Mouse (Mus musculus) midbrain, embryonic 11.5 days (tissue): ENCODE data around the gene Dazap1. TPM values are rescaled to one million over a fixed set of nuclear protein-coding genes. Genes with fewer than 3 reads are reported as not detected.

Experiments used
- ATAC-seq: fragments of 200-750 bp; cut with Nextera tagmentation; 2 replicates; pipeline ENCODE4 v1.8.0; 2017; ENCODE audit warnings: moderate TSS enrichment, moderate library complexity; ENCODE audit not compliant: low FRiP score
- DNase-seq: peaks from one replicate; pipeline ENCODE4 v3.0.0; 2015; ENCODE audit warnings: low spot score; ENCODE audit errors: missing footprints
- H3K27ac ChIP-seq: fragments of 300-500 bp; sonication (generic); 2 replicates; pipeline ENCODE4 v1.5.1; 2014; ENCODE audit warnings: low read depth, low read length
- H3K27me3 ChIP-seq: fragments of 300-500 bp; sonication (generic); 2 replicates; pipeline ENCODE4 v1.6.1; 2014; ENCODE audit warnings: mild to moderate bottlenecking, low read length, moderate library complexity, mixed read lengths; ENCODE audit not compliant: control insufficient read depth, insufficient read depth
- H3K36me3 ChIP-seq: fragments of 300-500 bp; sonication (generic); 2 replicates; pipeline ENCODE4 v1.6.1; 2014; ENCODE audit warnings: mild to moderate bottlenecking, low read length, moderate library complexity, mixed read lengths; ENCODE audit not compliant: control insufficient read depth, insufficient read depth
- H3K4me1 ChIP-seq: fragments of 300-500 bp; sonication (generic); 2 replicates; pipeline ENCODE4 v1.6.1; 2014; ENCODE audit warnings: low read length; ENCODE audit not compliant: control insufficient read depth, insufficient read depth
- H3K4me2 ChIP-seq: fragments of 300-500 bp; sonication (generic); 2 replicates; pipeline ENCODE4 v1.6.1; 2014; ENCODE audit warnings: mild to moderate bottlenecking, moderate library complexity
- H3K4me3 ChIP-seq: fragments of 300-500 bp; sonication (generic); 2 replicates; pipeline ENCODE4 v1.5.1; 2014; ENCODE audit warnings: low read depth, low read length
- H3K9ac ChIP-seq: fragments of 300-500 bp; sonication (generic); 2 replicates; pipeline ENCODE4 v1.6.1; 2014; ENCODE audit warnings: low read length
- H3K9me3 ChIP-seq: fragments of 300-500 bp; sonication (generic); 2 replicates; pipeline ENCODE4 v1.6.1; 2016; ENCODE audit warnings: low read length; ENCODE audit not compliant: control insufficient read depth
- WGBS: fragments of 180-500 bp; shearing (Covaris S2); extraction: QIAGEN DNeasy Blood & Tissue Kit; methylation state at CpG from one replicate; pipeline ENCODE4 v1.1.7; 2014; 5-methylcytosine and 5-hydroxymethylcytosine counted together
- polyA plus RNA-seq: library from polyadenylated mRNA; unstranded; fragments of >200 nt; fragmentation: Nextera tagmentation; extraction: Ambion mirVana; gene quantifications from 2 replicates; pipeline ENCODE4 v1.2.1, GENCODE M21; 2014

The Dazap1 gene
- polyA plus RNA-seq, 1 experiment from 2014 or later = 42.6 TPM

GRCm38 (mm10) chr10:80254331-80255297, 6.7 kb upstream of the Dazap1 start:
- Histone ChIP-seq H3K9me3 (no peaks in the 10 kb centered on the region), H3K4me3 (no peak overlapping the region), H3K27ac (no peak overlapping the region), H3K27me3 (no peaks in the 10 kb centered on the region), H3K36me3 (peaks cover 9% of the 10 kb centered on the region), H3K9ac (no peak overlapping the region), H3K4me1 (peaks cover 19% of the 10 kb centered on the region), H3K4me2 (no peak overlapping the region)
- no peak for DNase-seq
- no peak for ATAC-seq
- WGBS = 97% methylated on average over 26 of the region's 26 CpGs

GRCm38 (mm10) chr10:80255881-80256535, 5.3 kb upstream of the Dazap1 start:
- Histone ChIP-seq H3K4me2 (no peak overlapping the region), H3K27ac (no peak overlapping the region), H3K36me3 (peaks cover 9% of the 10 kb centered on the region), H3K4me1 (peaks cover 23% of the 10 kb centered on the region), H3K4me3 (no peak overlapping the region), H3K9ac (no peak overlapping the region), H3K27me3 (no peaks in the 10 kb centered on the region), H3K9me3 (no peaks in the 10 kb centered on the region)
- DNase-seq (no peak), ATAC-seq (no peak)
- WGBS = 84% methylated on average over 5 of the region's 5 CpGs

- peaks cover 9% of the 10 kb centered on the region for H3K36me3 ChIP-seq
- no peak overlapping the region for H3K9ac ChIP-seq
- no peaks in the 10 kb centered on the region for H3K9me3 ChIP-seq
- H3K4me3 ChIP-seq = no peak overlapping the region
- H3K27ac ChIP-seq = no peak overlapping the region
- WGBS = 91% methylated on average over 2 of the region's 2 CpGs
- no peak for DNase-seq
- no peak overlapping the region for H3K4me2 ChIP-seq
- no peaks in the 10 kb centered on the region for H3K27me3 ChIP-seq
- ATAC-seq = no peak
- H3K4me1 ChIP-seq = peaks cover 30% of the 10 kb centered on the region
Observed at GRCm38 (mm10) chr10:80257936-80258335, 3.4 kb upstream of the Dazap1 start.

- H3K9me3 ChIP-seq = no peaks in the 10 kb centered on the region
- no peak overlapping the region for H3K4me2 ChIP-seq
- DNase-seq (no peak), ATAC-seq (no peak)
- 92% methylated on average over 14 of the region's 14 CpGs for WGBS
- peaks cover 30% of the 10 kb centered on the region for H3K4me1 ChIP-seq
- no peaks in the 10 kb centered on the region for H3K27me3 ChIP-seq
- no peak overlapping the region for H3K9ac ChIP-seq
- no peak overlapping the region for H3K4me3 ChIP-seq
- peaks cover 9% of the 10 kb centered on the region for H3K36me3 ChIP-seq
- no peak overlapping the region for H3K27ac ChIP-seq
Observed at GRCm38 (mm10) chr10:80258752-80259462, 2.4 kb upstream of the Dazap1 start.

GRCm38 (mm10) chr10:80259463-80259805, 1.9 kb upstream of the Dazap1 start:
- Histone ChIP-seq H3K9me3 (no peaks in the 10 kb centered on the region), H3K27me3 (no peaks in the 10 kb centered on the region), H3K9ac (no peak overlapping the region), H3K4me2 (peak overlapping the region; percentile 71), H3K4me3 (no peak overlapping the region), H3K27ac (no peak overlapping the region; the same call in 1 of the 2 replicates), H3K4me1 (peaks cover 30% of the 10 kb centered on the region), H3K36me3 (peaks cover 4% of the 10 kb centered on the region; the same call in 1 of the 2 replicates)
- no peak for DNase-seq
- no peak for ATAC-seq
- 77% methylated on average over 6 of the region's 6 CpGs for WGBS

GRCm38 (mm10) chr10:80259861-80260641, 1.2 kb upstream of the Dazap1 start:
- ATAC-seq = no peak
- Histone ChIP-seq H3K4me3 (peak overlapping the region; percentile 36), H3K9ac (peak overlapping the region; percentile 63), H3K36me3 (peaks cover 4% of the 10 kb centered on the region; the same call in 1 of the 2 replicates), H3K27me3 (no peaks in the 10 kb centered on the region), H3K4me2 (peak overlapping the region; percentile 71), H3K9me3 (no peaks in the 10 kb centered on the region), H3K27ac (peak overlapping the region; percentile 90), H3K4me1 (peaks cover 30% of the 10 kb centered on the region)
- peak; percentile 94 for DNase-seq
- WGBS = 4% methylated on average over 19 of the region's 19 CpGs

- peaks cover 39% of the 10 kb centered on the region for H3K4me1 ChIP-seq
- DNase-seq (peak; percentile 98), ATAC-seq (peak; percentile 55)
- H3K9me3 ChIP-seq = no peaks in the 10 kb centered on the region
- under 1% methylated on average over 14 of the region's 14 CpGs for WGBS
- H3K9ac ChIP-seq = peak overlapping the region; percentile 61
- H3K27ac ChIP-seq = peak overlapping the region; percentile 90
- peaks cover 4% of the 10 kb centered on the region for H3K36me3 ChIP-seq
- peak overlapping the region; percentile 71 for H3K4me2 ChIP-seq
- H3K4me3 ChIP-seq = peak overlapping the region; percentile 36
- H3K27me3 ChIP-seq = no peaks in the 10 kb centered on the region
Observed at GRCm38 (mm10) chr10:80261585-80261968, 291 bp downstream of the Dazap1 start.

GRCm38 (mm10) chr10:80262169-80262568, 883 bp downstream of the Dazap1 start:
- no peak for DNase-seq
- no peak overlapping the region; the same call in none of the 2 replicates for H3K4me3 ChIP-seq

More at GRCm38 (mm10) chr10:80262169-80262568, 883 bp downstream of the Dazap1 start:
- Histone ChIP-seq H3K9ac (no peak overlapping the region; the same call in 1 of the 2 replicates), H3K36me3 (peaks cover 4% of the 10 kb centered on the region), H3K27ac (no peak overlapping the region), H3K4me2 (no peak overlapping the region), H3K4me1 (peaks cover 45% of the 10 kb centered on the region), H3K9me3 (no peaks in the 10 kb centered on the region), H3K27me3 (no peaks in the 10 kb centered on the region)
- WGBS = 71% methylated on average over 12 of the region's 12 CpGs
- ATAC-seq = no peak
